Mouse (Mus musculus) heart, postnatal 0 days (tissue): Measurements from ENCODE around the gene Gnaq. TPM values are rescaled to one million over a fixed set of nuclear protein-coding genes. Genes with fewer than 3 reads are reported as not detected.

Source experiments
- ATAC-seq: fragments of 200-750 bp; cut with Nextera tagmentation; 2 replicates; pipeline ENCODE4 v1.8.0; 2017; ENCODE audit warnings: low read depth, moderate number of reproducible peaks, moderate library complexity; ENCODE audit not compliant: insufficient read depth
- DNase-seq: peaks from one replicate; pipeline ENCODE4 v3.0.0-alpha.2; 2016; ENCODE audit warnings: low spot score
- H3K27ac ChIP-seq: fragments of 300-500 bp; sonication (generic); 2 replicates; pipeline ENCODE4 v1.5.1; 2014; ENCODE audit warnings: low read depth, mild to moderate bottlenecking
- H3K27me3 ChIP-seq: fragments of 300-500 bp; sonication (generic); 2 replicates; pipeline ENCODE4 v1.6.1; 2014; ENCODE audit warnings: low read length, mixed read lengths; ENCODE audit not compliant: control insufficient read depth, insufficient read depth
- H3K36me3 ChIP-seq: fragments of 300-500 bp; sonication (generic); replicated peaks from 2 replicates; pipeline ENCODE4 v1.6.1; 2014; ENCODE audit warnings: low read length, mixed read lengths; ENCODE audit not compliant: control insufficient read depth, insufficient read depth
- H3K4me1 ChIP-seq: fragments of 300-500 bp; sonication (generic); 2 replicates; pipeline ENCODE4 v1.6.1; 2014; ENCODE audit warnings: antibody characterized with exemption; ENCODE audit not compliant: control insufficient read depth, insufficient read depth
- H3K4me2 ChIP-seq: fragments of 300-500 bp; sonication (generic); 2 replicates; pipeline ENCODE4 v1.6.1; 2014; ENCODE audit warnings: low read depth, mild to moderate bottlenecking, low read length, moderate library complexity
- H3K4me3 ChIP-seq: fragments of 300-500 bp; sonication (generic); 2 replicates; pipeline ENCODE4 v1.5.1; 2014; ENCODE audit warnings: low read depth, low read length
- H3K9ac ChIP-seq: fragments of 300-500 bp; sonication (generic); replicated peaks from 2 replicates; pipeline ENCODE4 v1.6.1; 2014; ENCODE audit warnings: low read depth, low read length, mixed read lengths
- H3K9me3 ChIP-seq: fragments of 300-500 bp; sonication (generic); replicated peaks from 2 replicates; pipeline ENCODE4 v1.6.1; 2016; ENCODE audit warnings: low read length; ENCODE audit not compliant: control insufficient read depth
- CTCF ChIP-seq: IDR thresholded peaks from 2 replicates; pipeline ENCODE4 v1.5.1; 2016; ENCODE audit warnings: antibody characterized with exemption, control low read depth, low read depth
- EP300 ChIP-seq: IDR thresholded peaks from 2 replicates; pipeline ENCODE4 v1.6.1; 2016; ENCODE audit warnings: antibody characterized with exemption, low read depth
- WGBS: fragments of 180-500 bp; shearing (Covaris S2); extraction: QIAGEN DNeasy Blood & Tissue Kit; methylation state at CpG from one replicate; pipeline ENCODE4 v1.1.7; 2014; 5-methylcytosine and 5-hydroxymethylcytosine counted together
- polyA plus RNA-seq: library from polyadenylated mRNA; unstranded; fragments of >200 nt; fragmentation: Nextera tagmentation; extraction: Ambion mirVana; gene quantifications from 2 replicates; pipeline ENCODE4 v1.2.1, GENCODE M21; 2015
- total RNA-seq: library from RNA; depleted of rRNA; stranded (reverse); fragments of >200 nt; gene quantifications from 2 replicates; pipeline ENCODE4 v1.2.3, GENCODE M21; 2014; ENCODE audit warnings: low replicate concordance

Gene Gnaq
- total and polyA plus RNA-seq, 2 experiments from 2014 or later, result 12.7 to 24.6 TPM

- TF ChIP-seq CTCF (no peak), EP300 (no peak)
- Histone ChIP-seq H3K27me3 (no peaks in the 10 kb centered on the region), H3K4me3 (no peak overlapping the region), H3K27ac (no peak overlapping the region), H3K36me3 (no peaks in the 10 kb centered on the region), H3K9ac (no peak overlapping the region), H3K9me3 (no peaks in the 10 kb centered on the region), H3K4me1 (peaks cover 15% of the 10 kb centered on the region; the same call in 1 of the 2 replicates), H3K4me2 (no peak overlapping the region)
- ATAC-seq (no peak), DNase-seq (no peak)
- WGBS, result 82% methylated on average over 6 of the region's 6 CpGs
These were observed 190.4 kb downstream of the Gnaq start for GRCm38 (mm10) chr19:16322986-16323385.

GRCm38 (mm10) chr19:16324239-16324638 lies 191.6 kb downstream of the Gnaq start:
- WGBS, result 89% methylated on average over 3 of the region's 3 CpGs
- Histone ChIP-seq H3K4me1 (peaks cover 28% of the 10 kb centered on the region), H3K4me2 (no peak overlapping the region)

GRCm38 (mm10) chr19:16325911-16326310 lies 193.3 kb downstream of the Gnaq start:
- no peaks in the 10 kb centered on the region for H3K36me3 ChIP-seq
- TF ChIP-seq EP300 (no peak), CTCF (no peak)
- H3K27me3 ChIP-seq, result no peaks in the 10 kb centered on the region
- ATAC-seq (no peak), DNase-seq (peak; percentile 36)
- no peak overlapping the region for H3K4me3 ChIP-seq
- no peaks in the 10 kb centered on the region for H3K9me3 ChIP-seq
- H3K9ac ChIP-seq, result no peak overlapping the region
- 51% methylated on average over 8 of the region's 8 CpGs for WGBS
- H3K27ac ChIP-seq, result peak overlapping the region; percentile 1; the same call in 1 of the 2 replicates
- no peak overlapping the region for H3K4me2 ChIP-seq
- peaks cover 40% of the 10 kb centered on the region for H3K4me1 ChIP-seq

More at GRCm38 (mm10) chr19:16324239-16324638, 191.6 kb downstream of the Gnaq start:
- no peak overlapping the region for H3K9ac ChIP-seq
- ATAC-seq, result no peak
- no peaks in the 10 kb centered on the region for H3K9me3 ChIP-seq
- H3K4me3 ChIP-seq, result no peak overlapping the region
- no peak overlapping the region for H3K27ac ChIP-seq
- no peaks in the 10 kb centered on the region for H3K36me3 ChIP-seq
- no peak for TF ChIP-seq CTCF
- no peak for TF ChIP-seq EP300
- DNase-seq, result no peak
- no peaks in the 10 kb centered on the region for H3K27me3 ChIP-seq

- Histone ChIP-seq H3K9me3 (no peaks in the 10 kb centered on the region), H3K4me1 (peaks cover 40% of the 10 kb centered on the region), H3K9ac (no peak overlapping the region), H3K36me3 (no peaks in the 10 kb centered on the region), H3K27me3 (no peaks in the 10 kb centered on the region), H3K4me3 (no peak overlapping the region), H3K4me2 (no peak overlapping the region), H3K27ac (peak overlapping the region; percentile 28; the same call in 1 of the 2 replicates)
- no peak for DNase-seq
- ATAC-seq, result no peak
- TF ChIP-seq EP300, result no peak
- TF ChIP-seq CTCF, result no peak
- 69% methylated on average over 10 of the region's 10 CpGs for WGBS
These were observed 194.9 kb downstream of the Gnaq start for GRCm38 (mm10) chr19:16327401-16328073.

GRCm38 (mm10) chr19:16328074-16328850 lies 195.6 kb downstream of the Gnaq start:
- ATAC-seq, result no peak
- no peak overlapping the region for H3K27ac ChIP-seq

More at GRCm38 (mm10) chr19:16328074-16328850, 195.6 kb downstream of the Gnaq start:
- Histone ChIP-seq H3K4me1 (peaks cover 40% of the 10 kb centered on the region), H3K36me3 (no peaks in the 10 kb centered on the region), H3K27me3 (no peaks in the 10 kb centered on the region), H3K9me3 (no peaks in the 10 kb centered on the region), H3K4me2 (no peak overlapping the region), H3K9ac (no peak overlapping the region), H3K4me3 (no peak overlapping the region)
- TF ChIP-seq EP300 (no peak), CTCF (no peak)
- DNase-seq, result no peak
- WGBS, result 49% methylated on average over 7 of the region's 7 CpGs
